Mouse (Mus musculus) adrenal gland, postnatal 4 days (tissue): ENCODE results near the gene Ciz1. TPM values are rescaled to one million over a fixed set of nuclear protein-coding genes. Genes with fewer than 3 reads are reported as not detected.
A peak's percentile ranks its signal among the peaks of the same experiment; 100 is the strongest.

Experiments
- DNase-seq, 2 experiments: peaks; one replicate each; pipeline ENCODE4 v3.0.0; 2021 to 2022; ENCODE audit warnings: low spot score in 2 of 2, mixed read lengths in 2 of 2
- total RNA-seq, 2 experiments: library from RNA; stranded (reverse); gene quantifications; 2 replicates each; pipeline ENCODE4 v1.2.3; 2021

Gene Ciz1
- total RNA-seq, 2 experiments from 2014 or later = 97.7 to 106 TPM

GRCm38 (mm10) chr2:32412742-32413531 lies 60.8 kb downstream of the Ciz1 start:
- DNase-seq = no peak

- DNase-seq = no peak
These were observed 61.8 kb downstream of the Ciz1 start for GRCm38 (mm10) chr2:32413936-32414335.

- no peak for DNase-seq
These were observed 63.7 kb downstream of the Ciz1 start for GRCm38 (mm10) chr2:32415801-32416200.

DNA sequence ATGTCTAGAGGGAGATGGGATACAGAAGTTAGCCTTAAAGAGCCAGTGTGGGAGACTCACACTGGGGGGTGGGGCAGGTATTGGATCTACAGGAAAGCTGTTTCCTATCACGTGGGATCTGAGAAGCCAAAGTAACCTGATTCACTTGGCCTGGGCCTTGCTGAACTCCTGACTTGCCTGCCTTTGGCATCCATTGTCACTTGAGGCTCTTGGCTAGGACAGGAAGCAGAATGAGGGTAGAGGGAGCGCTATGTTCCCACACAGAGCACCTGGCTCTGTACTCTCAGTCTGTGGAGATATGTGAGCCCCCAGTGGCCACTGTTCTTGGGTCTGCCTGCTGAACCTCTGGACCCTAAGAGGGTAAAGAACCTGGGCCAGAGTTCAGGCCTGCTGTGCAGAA lies 64.4 kb downstream of the Ciz1 start:
- no peak for DNase-seq

GRCm38 (mm10) chr2:32417486-32417885 lies 65.4 kb downstream of the Ciz1 start:
- DNase-seq = no peak

DNA sequence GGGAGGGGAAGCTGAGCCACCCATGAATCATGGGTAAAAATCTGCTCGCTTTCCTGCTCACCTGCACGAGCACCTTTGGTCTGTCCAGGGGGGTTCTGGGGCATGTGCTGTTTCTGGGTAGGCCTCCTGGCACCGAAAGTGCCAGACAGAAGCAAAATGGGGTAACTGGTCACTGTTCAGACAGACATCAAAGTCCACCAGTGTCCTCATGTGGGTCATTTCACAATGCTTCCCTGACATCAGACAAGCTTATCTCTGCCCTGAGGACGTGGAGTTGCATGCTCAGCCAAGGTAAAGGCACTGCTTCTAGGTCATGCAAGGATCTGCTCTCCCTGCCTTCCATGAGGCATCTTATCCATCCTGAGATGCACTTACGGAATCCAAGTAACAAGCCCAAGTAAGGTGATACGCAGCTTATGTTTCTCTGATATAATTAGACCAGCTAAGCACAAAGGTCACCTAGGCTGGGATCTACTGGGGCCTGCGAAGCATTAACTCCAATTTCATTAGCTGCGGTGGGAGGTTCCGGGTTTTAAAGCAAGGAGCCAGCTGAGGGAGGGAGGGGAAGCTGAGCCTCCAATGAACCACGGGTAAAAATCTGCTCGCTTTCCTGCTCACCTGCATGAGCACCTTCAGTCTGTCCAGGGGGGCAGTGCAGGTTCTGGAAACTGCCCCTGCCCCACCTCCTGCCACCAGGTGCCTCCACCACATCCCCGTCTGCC lies 66.5 kb downstream of the Ciz1 start:
- no peak for DNase-seq

DNA sequence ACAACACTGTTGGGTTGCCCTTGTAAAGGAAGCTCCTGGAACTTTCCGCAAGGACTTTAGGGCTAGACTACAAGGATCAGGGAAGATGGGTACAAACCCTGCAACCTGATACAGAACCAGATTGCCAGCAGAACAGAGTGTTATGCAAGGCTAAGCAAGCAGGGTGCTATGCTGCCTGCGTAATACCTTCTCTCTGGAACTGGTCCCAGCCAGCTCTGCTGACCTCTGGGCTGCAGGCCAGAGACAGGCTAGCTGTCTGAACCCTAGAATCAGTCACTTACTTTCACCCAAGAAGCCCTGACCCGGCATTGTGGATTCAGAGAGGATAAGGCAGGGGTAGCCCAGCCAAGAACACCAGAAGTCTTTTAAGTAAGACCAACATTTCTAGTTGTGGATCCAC lies 67.2 kb downstream of the Ciz1 start:
- peak in 1 of 2 experiments; percentile 40 for DNase-seq

DNA sequence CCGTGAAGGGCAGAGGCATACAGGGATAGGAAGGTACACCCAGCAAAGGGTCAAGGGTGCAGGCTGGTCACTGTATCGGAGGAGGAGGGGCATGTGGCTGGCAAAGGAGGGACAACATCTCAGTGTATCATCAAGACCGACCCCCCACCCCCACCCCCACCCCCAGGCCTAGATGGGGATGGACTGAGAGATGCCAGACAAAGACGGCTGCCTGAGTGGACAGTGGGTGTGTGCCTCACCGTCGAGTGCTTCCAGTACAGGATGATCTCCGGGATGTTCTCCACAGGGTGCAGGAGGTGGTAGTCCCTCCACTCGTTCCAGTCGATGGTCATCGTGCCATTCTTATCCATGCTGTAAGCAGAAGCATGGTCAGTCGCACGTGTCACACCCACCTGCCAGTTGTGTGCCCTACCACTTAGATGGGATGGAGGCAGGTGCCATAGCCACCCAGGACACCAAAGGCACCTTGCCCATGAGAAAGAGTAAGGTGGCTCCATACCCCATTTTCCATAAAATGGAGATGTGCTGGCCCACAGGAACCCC lies 68.0 kb downstream of the Ciz1 start:
- DNase-seq = no peak

GRCm38 (mm10) chr2:32420647-32421046 lies 68.5 kb downstream of the Ciz1 start:
- DNase-seq = no peak

DNA sequence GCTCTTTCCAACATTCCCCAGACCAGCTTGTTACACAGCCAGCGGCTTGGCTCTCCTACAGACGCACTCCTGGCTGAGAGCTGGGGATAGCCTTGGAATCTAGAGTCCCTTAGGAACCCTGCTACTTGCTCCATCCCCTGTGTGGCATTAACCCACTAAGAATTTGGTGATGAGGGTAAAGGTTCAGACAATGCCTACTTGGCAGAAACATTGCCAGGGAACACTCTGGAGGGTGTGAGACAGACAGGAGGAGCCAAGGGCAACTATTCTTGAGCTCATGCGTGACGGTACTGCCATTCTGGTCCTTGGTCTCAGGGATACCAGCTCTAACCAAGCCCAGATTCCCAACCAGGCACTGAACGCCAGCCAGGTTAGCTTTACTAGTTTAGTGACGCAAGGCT lies 69.7 kb downstream of the Ciz1 start:
- no peak for DNase-seq

GRCm38 (mm10) chr2:32423481-32424331 lies 71.6 kb downstream of the Ciz1 start:
- peak in 1 of 2 experiments; percentile 27 for DNase-seq

DNA sequence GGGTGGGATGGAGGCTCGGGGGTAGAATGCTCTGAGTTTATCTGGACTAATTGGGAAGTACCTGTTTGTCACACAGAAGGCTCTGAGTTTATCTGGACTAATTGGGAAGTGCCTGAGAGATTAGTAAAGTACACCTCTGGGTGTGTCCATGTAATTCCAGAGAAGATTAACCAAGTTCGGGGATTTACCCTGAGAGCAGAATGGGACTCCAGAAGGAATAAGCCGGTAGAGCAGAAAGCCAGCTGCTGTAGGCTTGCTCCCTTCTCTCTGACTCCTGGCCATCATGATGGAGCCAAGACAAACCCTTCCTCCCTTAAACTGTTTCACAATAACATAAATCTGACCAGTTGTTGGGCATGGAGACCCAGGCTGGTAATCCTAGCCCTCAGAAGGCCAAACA lies 72.7 kb downstream of the Ciz1 start:
- no peak for DNase-seq

GRCm38 (mm10) chr2:32425568-32425967 lies 73.4 kb downstream of the Ciz1 start:
- no peak for DNase-seq

DNA sequence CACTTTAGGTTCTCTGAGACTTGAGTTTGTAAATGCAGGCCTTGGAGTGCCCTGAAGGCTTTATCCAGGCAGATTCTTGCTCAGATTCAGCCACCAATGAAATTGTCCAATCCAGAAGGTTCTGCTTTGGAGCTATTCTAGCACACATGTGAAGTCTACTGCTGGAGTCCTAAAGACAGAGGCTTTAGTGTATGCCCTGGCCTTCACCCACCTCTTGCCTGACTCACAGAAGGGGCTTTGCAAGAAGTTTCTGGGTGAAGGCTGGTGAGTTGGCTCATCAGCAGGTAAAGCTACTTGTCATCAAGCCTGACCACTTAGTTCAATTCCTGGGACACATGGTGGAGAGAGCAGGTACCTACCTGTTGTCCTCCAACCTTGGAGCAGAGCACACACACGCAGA lies 74.0 kb downstream of the Ciz1 start:
- DNase-seq = no peak

DNA sequence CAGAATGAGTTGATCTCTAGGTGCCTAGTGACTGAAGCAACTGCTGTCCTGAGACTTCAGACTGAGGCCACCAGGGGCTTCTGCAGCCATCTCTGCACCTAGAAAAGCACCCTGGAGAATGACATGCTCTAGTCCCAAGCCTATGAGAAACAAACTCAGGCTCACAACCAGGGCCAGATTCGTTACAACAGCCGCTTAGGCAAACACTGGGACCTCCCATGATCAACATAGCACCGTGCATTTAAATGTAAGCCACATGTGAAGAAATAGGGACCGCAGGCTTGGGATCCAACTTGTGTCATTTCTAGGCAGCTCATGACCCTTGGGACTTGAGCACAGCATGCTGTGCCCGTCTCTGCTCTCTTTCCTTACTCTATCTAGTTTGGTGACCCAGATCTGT lies 75.6 kb downstream of the Ciz1 start:
- DNase-seq = no peak

GRCm38 (mm10) chr2:32428262-32428722 lies 76.2 kb downstream of the Ciz1 start:
- DNase-seq = no peak

- DNase-seq = no peak
These were observed 77.2 kb downstream of the Ciz1 start for GRCm38 (mm10) chr2:32429215-32429891.
